Mouse (Mus musculus): ENCODE measurements around the gene Slc13a5. TPM values are rescaled to one million over a fixed set of nuclear protein-coding genes. Genes with fewer than 3 reads are reported as not detected.

Gene Slc13a5
- polyA plus RNA-seq, 1 experiment, result 0.16 TPM

Other genes with a start within 250 kb of the Slc13a5 start
- 0.21 TPM for gene Aipl1, start 229.7 kb downstream of the Slc13a5 start, polyA plus RNA-seq (2012; fragmentation: generic; extraction: Trizol)
- gene Pimreg, start 225.2 kb downstream of the Slc13a5 start, polyA plus RNA-seq (2012; fragmentation: generic; extraction: Trizol), result 156 TPM
- 0.02 TPM for gene Pitpnm3, start 131.4 kb downstream of the Slc13a5 start, polyA plus RNA-seq (2012; fragmentation: generic; extraction: Trizol)
- gene Gm43951, start 60.4 kb downstream of the Slc13a5 start, polyA plus RNA-seq (2012; fragmentation: generic; extraction: Trizol), result 0.25 TPM
- 3.4 TPM for gene 4933427D14Rik, start 59.8 kb downstream of the Slc13a5 start, polyA plus RNA-seq (2012; fragmentation: generic; extraction: Trizol)
- gene Txndc17, start 59.7 kb downstream of the Slc13a5 start, polyA plus RNA-seq (2012; fragmentation: generic; extraction: Trizol), result 120 TPM
- gene Med31, start 51.6 kb downstream of the Slc13a5 start, polyA plus RNA-seq (2012; fragmentation: generic; extraction: Trizol), result 17.8 TPM
- 1.2 TPM for gene Xaf1, start 34.4 kb upstream of the Slc13a5 start, polyA plus RNA-seq (2012; fragmentation: generic; extraction: Trizol)
- not detected for gene Fbxo39, start 47.2 kb upstream of the Slc13a5 start, polyA plus RNA-seq (2012; fragmentation: generic; extraction: Trizol)
- gene Tekt1, start 95.2 kb upstream of the Slc13a5 start, polyA plus RNA-seq (2012; fragmentation: generic; extraction: Trizol), result not detected
- gene Smtnl2, start 144.5 kb upstream of the Slc13a5 start, polyA plus RNA-seq (2012; fragmentation: generic; extraction: Trizol), result 0.04 TPM
- gene Ggt6, start 168.3 kb upstream of the Slc13a5 start, polyA plus RNA-seq (2012; fragmentation: generic; extraction: Trizol), result not detected
- 230 TPM for gene Mybbp1a, start 174.1 kb upstream of the Slc13a5 start, polyA plus RNA-seq (2012; fragmentation: generic; extraction: Trizol)
- 0.37 TPM for gene Spns2, start 222.7 kb upstream of the Slc13a5 start, polyA plus RNA-seq (2012; fragmentation: generic; extraction: Trizol)

Data from C2C12 (cell line).